Mouse (Mus musculus): ENCODE data around the gene St6galnac6. TPM values are rescaled to one million over a fixed set of nuclear protein-coding genes. Genes with fewer than 3 reads are reported as not detected.

Gene St6galnac6
- polyA plus RNA-seq, 1 experiment from 2014 or later: 7.4 TPM

DNA sequence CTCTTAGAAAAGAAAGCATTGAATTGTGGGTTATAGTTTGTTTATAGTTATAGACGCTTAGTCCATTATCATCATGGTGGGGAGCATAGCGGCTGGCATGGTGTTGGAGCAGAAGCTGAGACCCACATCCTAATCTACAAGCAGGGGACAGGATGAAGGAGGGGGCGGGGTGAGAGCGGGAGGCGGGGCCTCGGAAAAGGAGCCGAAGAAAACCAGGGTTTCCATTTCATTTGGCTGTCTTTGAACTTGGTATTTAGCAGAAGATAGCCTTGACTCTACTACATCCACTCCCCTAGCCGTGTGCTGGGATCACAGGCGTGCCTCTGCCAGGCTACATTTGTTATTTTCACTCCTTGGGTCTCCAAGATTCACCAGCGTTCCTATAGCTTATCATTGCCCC lies 5.1 kb downstream of the St6galnac6 start:
- no peak for ATAC-seq (ENCODE audit: insufficient number of reproducible peaks, insufficient read depth, low FRiP score, low read depth)

GRCm38 (mm10) chr2:32606161-32607142 lies 6.9 kb downstream of the St6galnac6 start:
- Histone ChIP-seq H3K9ac (replicated peaks; ENCODE audit: low read depth, low read length) (peak overlapping the region; percentile 61), H3K4me3 (ENCODE audit: low read depth, low read length) (peak overlapping the region; percentile 80), H3K4me2 (replicated peaks; ENCODE audit: low read depth, low read length) (peak overlapping the region; percentile 87), H3K27me3 (ENCODE audit: control insufficient read depth, insufficient read depth, low read length) (no peaks in the 10 kb centered on the region), H3K4me1 (ENCODE audit: control insufficient read depth, insufficient read depth, low read length) (peaks cover 24% of the 10 kb centered on the region; the same call in 1 of the 2 replicates), H3K27ac (ENCODE audit: low read length) (peak overlapping the region; percentile 28; the same call in 1 of the 2 replicates), H3K36me3 (ENCODE audit: control insufficient read depth, insufficient read depth, low read length) (no peaks in the 10 kb centered on the region), H3K9me3 (ENCODE audit: control insufficient read depth, low read depth, low read length) (no peaks in the 10 kb centered on the region)
- ATAC-seq (ENCODE audit: insufficient number of reproducible peaks, insufficient read depth, low FRiP score, low read depth): peak; percentile 76; the same call in 1 of the 2 replicates
- WGBS: 12% methylated on average over 55 of the region's 55 CpGs

More for the DNA sequence above, 5.1 kb downstream of the St6galnac6 start:
- no peak overlapping the region for H3K4me3 ChIP-seq (ENCODE audit: low read depth, low read length)
- WGBS: 34% methylated on average over 10 of the region's 10 CpGs
- no peak overlapping the region for H3K9ac ChIP-seq (replicated peaks; ENCODE audit: low read depth, low read length)
- no peak overlapping the region for H3K4me2 ChIP-seq (replicated peaks; ENCODE audit: low read depth, low read length)
- no peaks in the 10 kb centered on the region for H3K27me3 ChIP-seq (ENCODE audit: control insufficient read depth, insufficient read depth, low read length)
- no peaks in the 10 kb centered on the region for H3K36me3 ChIP-seq (ENCODE audit: control insufficient read depth, insufficient read depth, low read length)
- H3K4me1 ChIP-seq (ENCODE audit: control insufficient read depth, insufficient read depth, low read length): peaks cover 15% of the 10 kb centered on the region; the same call in 1 of the 2 replicates
- H3K9me3 ChIP-seq (ENCODE audit: control insufficient read depth, low read depth, low read length): no peaks in the 10 kb centered on the region
- no peak overlapping the region for H3K27ac ChIP-seq (ENCODE audit: low read length)

GRCm38 (mm10) chr2:32607262-32607947 lies 7.9 kb downstream of the St6galnac6 start:
- Histone ChIP-seq H3K27me3 (ENCODE audit: control insufficient read depth, insufficient read depth, low read length) (no peaks in the 10 kb centered on the region), H3K4me2 (replicated peaks; ENCODE audit: low read depth, low read length) (peak overlapping the region; percentile 87)
- WGBS: 5% methylated on average over 33 of the region's 34 CpGs

DNA sequence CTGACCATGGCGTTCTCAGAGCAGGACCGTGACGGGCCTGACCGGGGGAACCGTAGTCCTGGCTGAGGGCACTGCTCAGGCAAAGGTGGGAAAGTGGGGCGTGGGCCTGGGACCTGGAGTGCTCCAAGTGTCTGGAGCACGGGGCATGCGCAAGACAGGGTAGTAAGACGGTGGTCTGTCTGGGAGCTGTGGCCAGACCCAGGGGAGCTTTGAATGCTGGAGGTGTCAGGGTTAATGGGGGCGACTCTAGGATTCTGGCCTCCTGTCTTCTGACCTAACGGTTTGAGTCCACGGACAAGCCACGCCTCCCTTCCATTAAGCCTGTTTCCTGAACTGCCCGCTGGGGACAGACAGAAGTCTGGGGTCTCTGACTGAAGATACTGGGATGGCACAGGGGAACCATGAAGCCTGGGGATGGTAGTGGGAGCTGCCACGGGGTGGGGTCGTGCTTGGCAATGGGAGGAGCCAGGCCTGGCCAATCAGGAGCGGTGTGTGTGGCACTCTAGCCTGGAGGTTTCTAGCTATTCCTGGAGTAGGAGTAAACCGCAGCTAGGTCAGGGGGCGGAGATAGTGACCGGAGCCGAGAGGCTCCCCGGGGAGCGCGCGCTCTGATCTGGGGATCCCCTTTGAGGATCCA lies 8.8 kb downstream of the St6galnac6 start:
- 6% methylated on average over 25 of the region's 25 CpGs for WGBS
- H3K9me3 ChIP-seq (ENCODE audit: control insufficient read depth, low read depth, low read length): no peaks in the 10 kb centered on the region
- peak; percentile 44 for ATAC-seq (ENCODE audit: insufficient number of reproducible peaks, insufficient read depth, low FRiP score, low read depth)
- peak overlapping the region; percentile 87 for H3K4me2 ChIP-seq (replicated peaks; ENCODE audit: low read depth, low read length)
- H3K9ac ChIP-seq (replicated peaks; ENCODE audit: low read depth, low read length): no peak overlapping the region
- H3K4me3 ChIP-seq (ENCODE audit: low read depth, low read length): peak overlapping the region; percentile 80
- no peaks in the 10 kb centered on the region for H3K36me3 ChIP-seq (ENCODE audit: control insufficient read depth, insufficient read depth, low read length)
- H3K27me3 ChIP-seq (ENCODE audit: control insufficient read depth, insufficient read depth, low read length): no peaks in the 10 kb centered on the region
- H3K27ac ChIP-seq (ENCODE audit: low read length): peak overlapping the region; percentile 28; the same call in 1 of the 2 replicates
- H3K4me1 ChIP-seq (ENCODE audit: control insufficient read depth, insufficient read depth, low read length): peaks cover 20% of the 10 kb centered on the region; the same call in 1 of the 2 replicates

More at GRCm38 (mm10) chr2:32607262-32607947, 7.9 kb downstream of the St6galnac6 start:
- Histone ChIP-seq H3K4me1 (ENCODE audit: control insufficient read depth, insufficient read depth, low read length) (peaks cover 23% of the 10 kb centered on the region; the same call in 1 of the 2 replicates), H3K4me3 (ENCODE audit: low read depth, low read length) (peak overlapping the region; percentile 80), H3K36me3 (ENCODE audit: control insufficient read depth, insufficient read depth, low read length) (no peaks in the 10 kb centered on the region), H3K9me3 (ENCODE audit: control insufficient read depth, low read depth, low read length) (no peaks in the 10 kb centered on the region), H3K9ac (replicated peaks; ENCODE audit: low read depth, low read length) (peak overlapping the region; percentile 61), H3K27ac (ENCODE audit: low read length) (peak overlapping the region; percentile 28; the same call in 1 of the 2 replicates)
- peak; percentile 21; the same call in 1 of the 2 replicates for ATAC-seq (ENCODE audit: insufficient number of reproducible peaks, insufficient read depth, low FRiP score, low read depth)

DNA sequence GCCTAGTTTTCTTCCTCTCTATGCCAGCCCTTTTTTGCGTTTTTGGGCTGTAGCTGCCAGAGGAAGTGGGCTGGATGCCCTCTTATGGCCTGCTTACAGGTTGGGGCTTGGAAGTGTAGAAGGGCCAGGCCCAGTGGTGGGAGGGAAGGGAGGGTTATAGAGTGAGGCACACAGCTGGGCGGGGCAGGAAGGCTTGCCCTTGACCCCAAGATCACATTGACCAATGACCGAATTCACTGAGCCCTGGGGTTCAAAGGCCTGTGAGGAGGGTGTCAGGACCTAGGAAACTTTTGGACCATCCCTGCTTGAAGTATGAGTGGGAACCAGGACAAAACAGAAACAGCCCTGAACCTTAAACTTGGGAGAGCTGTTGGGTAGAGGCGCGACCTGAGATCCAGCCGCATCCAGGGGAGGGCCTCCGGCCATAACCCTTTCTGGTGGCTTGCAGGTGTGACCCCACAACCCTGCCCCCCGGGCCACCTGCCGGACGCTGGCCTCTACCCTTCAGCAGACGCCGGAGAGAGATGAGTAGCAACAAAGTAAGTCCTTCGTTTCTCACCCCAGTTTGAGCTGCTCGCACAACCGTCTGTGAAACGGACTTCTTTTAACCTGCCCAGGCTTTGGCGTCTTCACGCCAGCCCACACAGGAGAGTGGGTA lies 9.4 kb downstream of the St6galnac6 start:
- WGBS: 53% methylated on average over 18 of the region's 18 CpGs
- Histone ChIP-seq H3K9ac (replicated peaks; ENCODE audit: low read depth, low read length) (no peak overlapping the region), H3K27ac (ENCODE audit: low read length) (peak overlapping the region; percentile 28; the same call in 1 of the 2 replicates), H3K36me3 (ENCODE audit: control insufficient read depth, insufficient read depth, low read length) (no peaks in the 10 kb centered on the region), H3K4me2 (replicated peaks; ENCODE audit: low read depth, low read length) (peak overlapping the region; percentile 87), H3K9me3 (ENCODE audit: control insufficient read depth, low read depth, low read length) (no peaks in the 10 kb centered on the region), H3K4me3 (ENCODE audit: low read depth, low read length) (peak overlapping the region; percentile 80), H3K4me1 (ENCODE audit: control insufficient read depth, insufficient read depth, low read length) (peaks cover 20% of the 10 kb centered on the region; the same call in 1 of the 2 replicates), H3K27me3 (ENCODE audit: control insufficient read depth, insufficient read depth, low read length) (no peaks in the 10 kb centered on the region)
- no peak for ATAC-seq (ENCODE audit: insufficient number of reproducible peaks, insufficient read depth, low FRiP score, low read depth)

GRCm38 (mm10) chr2:32610610-32611229 lies 11.2 kb downstream of the St6galnac6 start:
- Histone ChIP-seq H3K9ac (replicated peaks; ENCODE audit: low read depth, low read length) (no peak overlapping the region), H3K27ac (ENCODE audit: low read length) (peak overlapping the region; percentile 39; the same call in 1 of the 2 replicates), H3K9me3 (ENCODE audit: control insufficient read depth, low read depth, low read length) (no peaks in the 10 kb centered on the region), H3K27me3 (ENCODE audit: control insufficient read depth, insufficient read depth, low read length) (no peaks in the 10 kb centered on the region), H3K4me2 (replicated peaks; ENCODE audit: low read depth, low read length) (peak overlapping the region; percentile 50), H3K4me3 (ENCODE audit: low read depth, low read length) (peak overlapping the region; percentile 32), H3K4me1 (ENCODE audit: control insufficient read depth, insufficient read depth, low read length) (peaks cover 20% of the 10 kb centered on the region; the same call in 1 of the 2 replicates), H3K36me3 (ENCODE audit: control insufficient read depth, insufficient read depth, low read length) (no peaks in the 10 kb centered on the region; the same call in 1 of the 2 replicates)
- no peak for ATAC-seq (ENCODE audit: insufficient number of reproducible peaks, insufficient read depth, low FRiP score, low read depth)
- WGBS: 13% methylated on average over 23 of the region's 23 CpGs

DNA sequence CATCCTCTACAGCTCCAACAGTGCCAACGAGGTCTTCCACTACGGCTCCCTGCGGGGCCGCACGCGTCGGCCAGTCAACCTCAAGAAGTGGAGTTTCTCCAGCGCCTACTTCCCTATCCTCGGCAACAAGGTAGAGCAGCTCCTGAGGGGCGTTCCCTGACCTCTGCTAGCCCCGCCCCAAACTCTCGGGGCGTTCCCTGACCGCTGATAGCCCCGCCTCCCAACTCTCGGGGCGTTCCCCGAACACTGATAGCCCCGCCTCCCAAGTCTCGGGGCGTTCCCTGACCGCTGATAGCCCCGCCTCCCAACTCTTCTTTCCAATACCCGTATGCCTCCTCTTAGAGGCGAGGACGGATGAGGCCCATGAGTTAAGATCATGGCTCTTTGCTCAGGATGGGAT lies 12.8 kb downstream of the St6galnac6 start:
- no peaks in the 10 kb centered on the region for H3K27me3 ChIP-seq (ENCODE audit: control insufficient read depth, insufficient read depth, low read length)
- no peak for ATAC-seq (ENCODE audit: insufficient number of reproducible peaks, insufficient read depth, low FRiP score, low read depth)
- H3K4me2 ChIP-seq (replicated peaks; ENCODE audit: low read depth, low read length): no peak overlapping the region
- no peak overlapping the region for H3K4me3 ChIP-seq (ENCODE audit: low read depth, low read length)
- 71% methylated on average over 26 of the region's 26 CpGs for WGBS
- no peak overlapping the region for H3K9ac ChIP-seq (replicated peaks; ENCODE audit: low read depth, low read length)
- H3K36me3 ChIP-seq (ENCODE audit: control insufficient read depth, insufficient read depth, low read length): no peaks in the 10 kb centered on the region; the same call in 1 of the 2 replicates
- peaks cover 20% of the 10 kb centered on the region; the same call in 1 of the 2 replicates for H3K4me1 ChIP-seq (ENCODE audit: control insufficient read depth, insufficient read depth, low read length)
- no peak overlapping the region for H3K27ac ChIP-seq (ENCODE audit: low read length)
- H3K9me3 ChIP-seq (ENCODE audit: control insufficient read depth, low read depth, low read length): no peaks in the 10 kb centered on the region
